Mouse (Mus musculus) cortical plate, adult 2 months (tissue): ENCODE measurements around the gene Sgms1. TPM values are rescaled to one million over a fixed set of nuclear protein-coding genes. Genes with fewer than 3 reads are reported as not detected.
A peak's percentile ranks its signal among the peaks of the same experiment; 100 is the strongest.

Experiments used
- H3K27ac ChIP-seq: fragments of 200-500 bp; 2 replicates; pipeline ENCODE4 v1.5.1; 2012; ENCODE audit warnings: low read length, control low read depth, inconsistent platforms; ENCODE audit not compliant: insufficient read depth
- H3K4me1 ChIP-seq: fragments of 200-500 bp; 2 replicates; pipeline ENCODE4 v1.6.1; 2011; ENCODE audit warnings: low read length; ENCODE audit not compliant: control insufficient read depth, insufficient read depth
- H3K4me3 ChIP-seq: fragments of 200-500 bp; 2 replicates; pipeline ENCODE4 v1.5.1; 2011; ENCODE audit warnings: mild to moderate bottlenecking, low read length, control low read depth; ENCODE audit not compliant: insufficient read depth
- CTCF ChIP-seq: fragments of 200-500 bp; IDR thresholded peaks from 2 replicates; pipeline ENCODE4 v1.5.1; 2011; ENCODE audit warnings: mild to moderate bottlenecking, control low read depth, low read length; ENCODE audit not compliant: insufficient read depth; ENCODE audit errors: extremely low read depth
- POLR2A ChIP-seq: fragments of 200-500 bp; IDR thresholded peaks from 2 replicates; pipeline ENCODE4 v1.6.1; 2011; ENCODE audit warnings: mild to moderate bottlenecking, low read length, control low read depth; ENCODE audit not compliant: insufficient read depth; ENCODE audit errors: extremely low read depth
- polyA plus RNA-seq: library from polyadenylated mRNA; depleted of rRNA; stranded (reverse); fragments of >200 nt; gene quantifications from 2 replicates; pipeline ENCODE4 v1.2.3, GENCODE M21; 2012; rRNA removed

Sgms1 gene
- 34.3 and 37.6 TPM in 2 replicates for polyA plus RNA-seq

GRCm38 (mm10) chr19:32389001-32389871 lies at the start of gene Sgms1:
Gene Sgms1 (minus strand): TSS chr19:32389714.
- TF ChIP-seq CTCF = no peak
- peak; percentile 40; the same call in 1 of the 2 replicates for TF ChIP-seq POLR2A
- peak within 1 kb of the TSS; percentile 99 for H3K27ac ChIP-seq
- H3K4me1 ChIP-seq = peaks cover 2% of the 10 kb centered on the region; the same call in 1 of the 2 replicates
- H3K4me3 ChIP-seq = peak within 1 kb of the TSS; percentile 97

GRCm38 (mm10) chr19:32425856-32426255 lies 36.3 kb upstream of the Sgms1 start:
- Histone ChIP-seq H3K4me1 (no peaks in the 10 kb centered on the region), H3K4me3 (no peak overlapping the region), H3K27ac (no peak overlapping the region)
- TF ChIP-seq POLR2A (no peak), CTCF (no peak)

- H3K4me3 ChIP-seq = no peak overlapping the region
- H3K27ac ChIP-seq = no peak overlapping the region
- TF ChIP-seq CTCF (no peak), POLR2A (no peak)
- H3K4me1 ChIP-seq = no peaks in the 10 kb centered on the region
These were observed 35.2 kb upstream of the Sgms1 start for GRCm38 (mm10) chr19:32424706-32425105.

DNA sequence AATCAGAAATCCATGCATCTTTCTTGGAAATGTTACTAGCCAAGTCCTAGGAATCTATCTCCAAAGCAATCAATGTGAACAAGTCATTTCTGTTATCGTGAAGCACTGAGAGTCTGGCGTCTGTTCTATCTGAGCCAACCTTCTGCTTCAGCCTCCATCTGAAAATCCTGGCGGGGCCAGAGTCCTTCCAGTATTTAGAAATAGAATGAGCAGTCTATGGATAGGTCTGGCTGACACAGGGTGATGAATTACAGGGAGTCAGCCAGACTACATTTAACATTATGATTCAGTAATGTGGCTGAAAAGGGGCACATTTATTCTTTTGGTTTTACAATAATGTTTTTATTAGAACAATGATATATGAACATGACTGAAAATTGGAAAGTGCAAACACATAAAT lies 29.6 kb upstream of the Sgms1 start:
- Histone ChIP-seq H3K4me3 (no peak overlapping the region), H3K27ac (no peak overlapping the region), H3K4me1 (no peaks in the 10 kb centered on the region)
- TF ChIP-seq POLR2A = no peak
- no peak for TF ChIP-seq CTCF

DNA sequence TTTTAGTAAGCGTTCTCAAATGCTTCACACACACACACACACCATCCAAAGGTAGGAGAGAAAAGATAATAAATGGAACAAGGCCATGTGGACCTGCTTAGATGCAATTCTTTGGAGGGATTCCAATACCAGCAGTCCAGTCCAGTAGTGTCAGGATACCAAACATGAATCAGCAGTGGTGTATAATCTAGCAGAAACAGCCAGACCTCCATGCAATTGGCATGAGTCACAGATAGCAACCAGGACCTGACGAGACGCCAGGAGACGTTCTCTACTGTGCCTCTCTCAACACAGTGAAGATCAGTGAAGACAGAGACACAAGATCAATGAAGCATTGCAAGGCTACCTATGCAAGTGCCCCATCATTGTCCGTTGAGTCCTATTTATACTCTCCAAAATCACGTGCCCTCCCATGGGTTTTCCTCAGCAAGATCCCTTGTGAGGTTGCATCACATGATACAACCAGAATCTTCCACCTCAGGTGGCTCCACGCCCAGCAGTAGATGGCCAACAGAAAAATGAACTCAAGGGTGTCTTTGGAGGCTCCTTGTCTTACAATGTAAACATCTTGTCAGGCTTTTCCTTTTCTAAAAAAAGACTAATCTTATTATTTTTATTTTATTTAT lies 27.3 kb upstream of the Sgms1 start:
- no peaks in the 10 kb centered on the region for H3K4me1 ChIP-seq
- no peak overlapping the region for H3K4me3 ChIP-seq
- TF ChIP-seq POLR2A (no peak), CTCF (no peak)
- H3K27ac ChIP-seq = no peak overlapping the region

- TF ChIP-seq CTCF (no peak), POLR2A (no peak)
- no peak overlapping the region for H3K4me3 ChIP-seq
- no peaks in the 10 kb centered on the region for H3K4me1 ChIP-seq
- no peak overlapping the region for H3K27ac ChIP-seq
These were observed 20.3 kb upstream of the Sgms1 start for GRCm38 (mm10) chr19:32409603-32410360.

GRCm38 (mm10) chr19:32406717-32407116 lies 17.2 kb upstream of the Sgms1 start:
- H3K27ac ChIP-seq = no peak overlapping the region
- TF ChIP-seq POLR2A = no peak
- TF ChIP-seq CTCF = no peak
- no peak overlapping the region for H3K4me3 ChIP-seq
- H3K4me1 ChIP-seq = no peaks in the 10 kb centered on the region

- Histone ChIP-seq H3K4me1 (no peaks in the 10 kb centered on the region), H3K4me3 (no peak overlapping the region), H3K27ac (no peak overlapping the region)
- TF ChIP-seq POLR2A (no peak), CTCF (no peak)
These were observed 14.9 kb upstream of the Sgms1 start for GRCm38 (mm10) chr19:32404386-32404785.

DNA sequence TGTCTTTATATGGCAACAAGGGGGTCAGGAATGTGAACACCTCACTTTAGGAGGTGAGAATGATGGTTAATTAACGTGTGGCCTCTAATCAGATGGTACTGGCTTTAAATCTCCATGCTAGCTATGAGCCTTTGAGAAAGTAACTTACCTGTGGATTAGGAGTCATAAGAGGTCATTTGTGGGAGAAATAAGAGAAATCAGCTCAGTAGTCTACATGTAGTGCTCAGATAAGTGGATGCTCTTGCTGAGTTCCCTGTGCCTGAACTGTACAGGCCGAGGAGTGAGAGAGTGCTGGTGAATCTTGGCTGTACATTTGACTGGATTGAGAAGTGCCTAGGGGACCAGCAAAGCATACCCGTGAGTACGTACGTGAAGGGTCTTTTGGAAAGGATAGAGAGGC lies 14.3 kb upstream of the Sgms1 start:
- TF ChIP-seq CTCF = no peak
- TF ChIP-seq POLR2A = no peak
- H3K27ac ChIP-seq = no peak overlapping the region
- H3K4me1 ChIP-seq = no peaks in the 10 kb centered on the region
- no peak overlapping the region for H3K4me3 ChIP-seq

- no peak overlapping the region for H3K27ac ChIP-seq
- no peaks in the 10 kb centered on the region for H3K4me1 ChIP-seq
- no peak overlapping the region for H3K4me3 ChIP-seq
- TF ChIP-seq POLR2A (no peak), CTCF (no peak)
These were observed 9.0 kb upstream of the Sgms1 start for GRCm38 (mm10) chr19:32398491-32398890.
